Mouse (Mus musculus) small intestine, adult 2 months (tissue): Measurements from ENCODE around the gene Tnnt3.

Experiments used
- CTCF ChIP-seq: fragments of 200-500 bp; IDR thresholded peaks from 2 replicates; pipeline ENCODE4 v1.5.1; 2012; ENCODE audit warnings: low read depth, mild to moderate bottlenecking, control low read depth, inconsistent platforms, low read length, moderate library complexity, mixed read lengths; ENCODE audit not compliant: insufficient replicate concordance, insufficient read length; ENCODE audit errors: extremely low read depth
- POLR2A ChIP-seq: fragments of 200-500 bp; IDR thresholded peaks from 2 replicates; pipeline ENCODE4 v1.6.1; 2012; ENCODE audit warnings: low read depth, mild to moderate bottlenecking, control low read depth, inconsistent platforms, low read length, moderate library complexity

- TF ChIP-seq CTCF, result no peak
- no peak for TF ChIP-seq POLR2A
Measured at GRCm38 (mm10) chr7:142459299-142459691, 39.3 kb upstream of the Tnnt3 start.
